Mouse (Mus musculus): Measurements from ENCODE around the gene Dcxr. TPM values are rescaled to one million over a fixed set of nuclear protein-coding genes. Genes with fewer than 3 reads are reported as not detected.

Dcxr gene
- polyA plus RNA-seq, 1 experiment from 2014 or later: 11.9 TPM

- peak overlapping the region; percentile 49 for H3K9ac ChIP-seq (ENCODE audit: low read length)
- 27% methylated on average over 8 of the region's 8 CpGs for WGBS
- peak overlapping the region; percentile 44 for H3K4me2 ChIP-seq (ENCODE audit: low read length)
- H3K4me3 ChIP-seq (ENCODE audit: control insufficient read depth in 1 of 2, insufficient read depth in 1 of 2, low read depth in 1 of 2, low read length in 2 of 2): 0 out of 4 replicates have a peak overlapping the region, but pooled peaks of 1 of the 2 experiments have one; percentile 4
- H3K4me1 ChIP-seq (ENCODE audit: control insufficient read depth in 2 of 2, insufficient read depth in 2 of 2, low read length in 2 of 2): peaks cover 33 to 38% of the 10 kb centered on the region in 2 experiments
- ATAC-seq (ENCODE audit: insufficient number of reproducible peaks, insufficient read depth, low FRiP score, low read depth): no peak
- H3K27ac ChIP-seq (replicated peaks in 1 of 2; ENCODE audit: control insufficient read depth in 1 of 2, insufficient read depth in 1 of 2, low read depth in 2 of 2, low read length in 2 of 2): peak overlapping the region; percentile 52 to 82
- H3K36me3 ChIP-seq (ENCODE audit: control insufficient read depth, insufficient read depth, low read length): peaks cover 33% of the 10 kb centered on the region
- no peaks in the 10 kb centered on the region for H3K9me3 ChIP-seq (ENCODE audit: control insufficient read depth, low read length)
- no peaks in the 10 kb centered on the region for H3K27me3 ChIP-seq (ENCODE audit: control insufficient read depth, insufficient read depth, low read length)
These were observed 22.4 kb downstream of the Dcxr start for GRCm38 (mm10) chr11:120704486-120705325.

- whole genome bisulfite sequencing: 44% methylated on average over 15 of the region's 15 CpGs
- H3K4me1 ChIP-seq (ENCODE audit: control insufficient read depth in 2 of 2, insufficient read depth in 2 of 2, low read length in 2 of 2): peaks cover 33 to 41% of the 10 kb centered on the region in 2 experiments
- peak overlapping the region; percentile 44 for H3K4me2 ChIP-seq (ENCODE audit: low read length)
- no peaks in the 10 kb centered on the region for H3K27me3 ChIP-seq (ENCODE audit: control insufficient read depth, insufficient read depth, low read length)
- ATAC-seq (ENCODE audit: insufficient number of reproducible peaks, insufficient read depth, low FRiP score, low read depth): no peak
- H3K27ac ChIP-seq (replicated peaks in 1 of 2; ENCODE audit: control insufficient read depth in 1 of 2, insufficient read depth in 1 of 2, low read depth in 2 of 2, low read length in 2 of 2): peak overlapping the region; percentile 52 to 82
- H3K36me3 ChIP-seq (ENCODE audit: control insufficient read depth, insufficient read depth, low read length): peaks cover 28% of the 10 kb centered on the region
- 0 out of 4 replicates have a peak overlapping the region, but pooled peaks of 1 of the 2 experiments have one; percentile 4 for H3K4me3 ChIP-seq (ENCODE audit: control insufficient read depth in 1 of 2, insufficient read depth in 1 of 2, low read depth in 1 of 2, low read length in 2 of 2)
- no peaks in the 10 kb centered on the region for H3K9me3 ChIP-seq (ENCODE audit: control insufficient read depth, low read length)
- peak overlapping the region; percentile 49; the same call in 1 of the 2 replicates for H3K9ac ChIP-seq (ENCODE audit: low read length)
These were observed 23.2 kb downstream of the Dcxr start for GRCm38 (mm10) chr11:120703696-120704454.

GRCm38 (mm10) chr11:120697741-120698140 is 29.3 kb downstream of the Dcxr start:
- peak; percentile 75 for ATAC-seq (ENCODE audit: insufficient number of reproducible peaks, insufficient read depth, low FRiP score, low read depth)
- Histone ChIP-seq H3K36me3 (ENCODE audit: control insufficient read depth, insufficient read depth, low read length) (peaks cover 34% of the 10 kb centered on the region), H3K9me3 (ENCODE audit: control insufficient read depth, low read length) (no peaks in the 10 kb centered on the region), H3K9ac (ENCODE audit: low read length) (peak overlapping the region; percentile 52; the same call in 1 of the 2 replicates), H3K27ac (replicated peaks in 1 of 2; ENCODE audit: control insufficient read depth in 1 of 2, insufficient read depth in 1 of 2, low read depth in 2 of 2, low read length in 2 of 2) (peak overlapping the region; percentile 84 to 85), H3K4me1 (ENCODE audit: control insufficient read depth in 2 of 2, insufficient read depth in 2 of 2, low read length in 2 of 2) (peaks cover 27 to 44% of the 10 kb centered on the region in 2 experiments), H3K27me3 (ENCODE audit: control insufficient read depth, insufficient read depth, low read length) (no peaks in the 10 kb centered on the region), H3K4me2 (ENCODE audit: low read length) (no peak overlapping the region), H3K4me3 (ENCODE audit: control insufficient read depth in 1 of 2, insufficient read depth in 1 of 2, low read depth in 1 of 2, low read length in 2 of 2) (no peak overlapping the region)
- 22% methylated on average over 10 of the region's 10 CpGs for WGBS

DNA sequence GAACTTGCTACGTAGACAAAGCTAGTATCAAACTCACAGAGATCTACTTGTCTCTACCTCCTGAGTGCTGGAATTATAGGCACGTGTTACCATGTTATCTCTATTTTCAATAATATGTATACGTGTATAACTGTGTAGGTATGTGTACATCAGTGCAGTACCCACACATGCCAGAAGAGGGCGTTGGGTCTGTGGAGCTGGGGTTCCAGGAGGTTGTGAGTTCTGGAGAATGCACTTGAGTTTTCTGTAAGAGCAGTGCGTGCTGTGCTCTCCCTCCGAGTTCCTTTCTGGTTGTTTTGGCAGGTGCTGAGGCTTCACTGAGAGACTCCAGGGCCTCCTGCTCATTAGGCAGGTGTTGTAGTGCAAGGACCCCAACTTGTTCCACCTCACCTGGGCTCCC is 30.5 kb downstream of the Dcxr start:
- no peak overlapping the region for H3K27ac ChIP-seq (replicated peaks in 1 of 2; ENCODE audit: control insufficient read depth in 1 of 2, insufficient read depth in 1 of 2, low read depth in 2 of 2, low read length in 2 of 2)
- H3K36me3 ChIP-seq (ENCODE audit: control insufficient read depth, insufficient read depth, low read length): peaks cover 27% of the 10 kb centered on the region
- ATAC-seq (ENCODE audit: insufficient number of reproducible peaks, insufficient read depth, low FRiP score, low read depth): no peak
- no peaks in the 10 kb centered on the region for H3K9me3 ChIP-seq (ENCODE audit: control insufficient read depth, low read length)
- H3K4me1 ChIP-seq (ENCODE audit: control insufficient read depth in 2 of 2, insufficient read depth in 2 of 2, low read length in 2 of 2): peaks cover 32 to 53% of the 10 kb centered on the region in 2 experiments
- no peak overlapping the region for H3K4me3 ChIP-seq (ENCODE audit: control insufficient read depth in 1 of 2, insufficient read depth in 1 of 2, low read depth in 1 of 2, low read length in 2 of 2)
- H3K4me2 ChIP-seq (ENCODE audit: low read length): no peak overlapping the region
- WGBS: 89% methylated on average over 6 of the region's 6 CpGs
- no peaks in the 10 kb centered on the region for H3K27me3 ChIP-seq (ENCODE audit: control insufficient read depth, insufficient read depth, low read length)
- H3K9ac ChIP-seq (ENCODE audit: low read length): no peak overlapping the region

GRCm38 (mm10) chr11:120695641-120696040 is 31.4 kb downstream of the Dcxr start:
- Histone ChIP-seq H3K4me2 (ENCODE audit: low read length) (no peak overlapping the region), H3K9me3 (ENCODE audit: control insufficient read depth, low read length) (no peaks in the 10 kb centered on the region), H3K9ac (ENCODE audit: low read length) (no peak overlapping the region), H3K36me3 (ENCODE audit: control insufficient read depth, insufficient read depth, low read length) (peaks cover 20% of the 10 kb centered on the region), H3K27me3 (ENCODE audit: control insufficient read depth, insufficient read depth, low read length) (no peaks in the 10 kb centered on the region), H3K27ac (replicated peaks in 1 of 2; ENCODE audit: control insufficient read depth in 1 of 2, insufficient read depth in 1 of 2, low read depth in 2 of 2, low read length in 2 of 2) (peak overlapping the region in 1 of 2 experiments; percentile 67; a peak in 2 of 4 replicates), H3K4me1 (ENCODE audit: control insufficient read depth in 2 of 2, insufficient read depth in 2 of 2, low read length in 2 of 2) (peaks cover 32 to 53% of the 10 kb centered on the region in 2 experiments), H3K4me3 (ENCODE audit: control insufficient read depth in 1 of 2, insufficient read depth in 1 of 2, low read depth in 1 of 2, low read length in 2 of 2) (no peak overlapping the region)
- WGBS: 57% methylated on average over 12 of the region's 12 CpGs
- no peak for ATAC-seq (ENCODE audit: insufficient number of reproducible peaks, insufficient read depth, low FRiP score, low read depth)

GRCm38 (mm10) chr11:120695184-120695583 is 31.9 kb downstream of the Dcxr start:
- peak overlapping the region in 1 of 2 experiments; percentile 67; a peak in 2 of 4 replicates for H3K27ac ChIP-seq (replicated peaks in 1 of 2; ENCODE audit: control insufficient read depth in 1 of 2, insufficient read depth in 1 of 2, low read depth in 2 of 2, low read length in 2 of 2)
- H3K9me3 ChIP-seq (ENCODE audit: control insufficient read depth, low read length): no peaks in the 10 kb centered on the region
- peaks cover 25% of the 10 kb centered on the region for H3K36me3 ChIP-seq (ENCODE audit: control insufficient read depth, insufficient read depth, low read length)
- no peak overlapping the region for H3K9ac ChIP-seq (ENCODE audit: low read length)
- no peak overlapping the region for H3K4me3 ChIP-seq (ENCODE audit: control insufficient read depth in 1 of 2, insufficient read depth in 1 of 2, low read depth in 1 of 2, low read length in 2 of 2)
- peaks cover 32 to 53% of the 10 kb centered on the region in 2 experiments for H3K4me1 ChIP-seq (ENCODE audit: control insufficient read depth in 2 of 2, insufficient read depth in 2 of 2, low read length in 2 of 2)
- peak; percentile 22 for ATAC-seq (ENCODE audit: insufficient number of reproducible peaks, insufficient read depth, low FRiP score, low read depth)
- H3K4me2 ChIP-seq (ENCODE audit: low read length): no peak overlapping the region
- 24% methylated on average over 4 of the region's 4 CpGs for WGBS
- H3K27me3 ChIP-seq (ENCODE audit: control insufficient read depth, insufficient read depth, low read length): no peaks in the 10 kb centered on the region

GRCm38 (mm10) chr11:120693461-120693860 is 33.6 kb downstream of the Dcxr start:
- Histone ChIP-seq H3K4me2 (ENCODE audit: low read length) (no peak overlapping the region), H3K27ac (replicated peaks in 1 of 2; ENCODE audit: control insufficient read depth in 1 of 2, insufficient read depth in 1 of 2, low read depth in 2 of 2, low read length in 2 of 2) (no peak overlapping the region), H3K9me3 (ENCODE audit: control insufficient read depth, low read length) (no peaks in the 10 kb centered on the region), H3K4me1 (ENCODE audit: control insufficient read depth in 2 of 2, insufficient read depth in 2 of 2, low read length in 2 of 2) (peaks cover 30 to 46% of the 10 kb centered on the region in 2 experiments), H3K27me3 (ENCODE audit: control insufficient read depth, insufficient read depth, low read length) (no peaks in the 10 kb centered on the region), H3K36me3 (ENCODE audit: control insufficient read depth, insufficient read depth, low read length) (peaks cover 35% of the 10 kb centered on the region), H3K9ac (ENCODE audit: low read length) (no peak overlapping the region), H3K4me3 (ENCODE audit: control insufficient read depth in 1 of 2, insufficient read depth in 1 of 2, low read depth in 1 of 2, low read length in 2 of 2) (no peak overlapping the region)
- 81% methylated on average over 3 of the region's 3 CpGs for WGBS
- ATAC-seq (ENCODE audit: insufficient number of reproducible peaks, insufficient read depth, low FRiP score, low read depth): no peak

Data from heart, embryonic 14.5 days (tissue).